Mouse (Mus musculus): Measurements from ENCODE around the gene Prr5l. TPM values are rescaled to one million over a fixed set of nuclear protein-coding genes. Genes with fewer than 3 reads are reported as not detected.

The Prr5l gene
- polyA plus RNA-seq, 1 experiment from 2014 or later = 8.5 TPM

- Histone ChIP-seq H3K36me3 (ENCODE audit: control insufficient read depth, insufficient read depth, low read length) (peaks cover 23% of the 10 kb centered on the region), H3K4me1 (replicated peaks; ENCODE audit: control insufficient read depth, insufficient read depth, low read length) (no peaks in the 10 kb centered on the region), H3K9ac (ENCODE audit: low read depth, low read length) (no peak overlapping the region), H3K4me3 (ENCODE audit: low read depth, low read length) (no peak overlapping the region), H3K9me3 (ENCODE audit: control insufficient read depth, low read length) (no peaks in the 10 kb centered on the region), H3K27ac (ENCODE audit: low read depth, low read length) (no peak overlapping the region), H3K27me3 (replicated peaks; ENCODE audit: control insufficient read depth, insufficient read depth, low read length) (no peaks in the 10 kb centered on the region), H3K4me2 (no peak overlapping the region)
- DNase-seq (ENCODE audit: low spot score) = no peak
- 64% methylated on average over 5 of the region's 5 CpGs for WGBS
- no peak for ATAC-seq (replicated peaks; ENCODE audit: low FRiP score)
Measured at GRCm38 (mm10) chr2:101693577-101694215, 189.1 kb downstream of the Prr5l start.

- Histone ChIP-seq H3K27me3 (replicated peaks; ENCODE audit: control insufficient read depth, insufficient read depth, low read length) (no peaks in the 10 kb centered on the region), H3K4me1 (replicated peaks; ENCODE audit: control insufficient read depth, insufficient read depth, low read length) (no peaks in the 10 kb centered on the region), H3K4me2 (no peak overlapping the region), H3K27ac (ENCODE audit: low read depth, low read length) (no peak overlapping the region), H3K9me3 (ENCODE audit: control insufficient read depth, low read length) (no peaks in the 10 kb centered on the region), H3K9ac (ENCODE audit: low read depth, low read length) (no peak overlapping the region), H3K36me3 (ENCODE audit: control insufficient read depth, insufficient read depth, low read length) (peaks cover 26% of the 10 kb centered on the region), H3K4me3 (ENCODE audit: low read depth, low read length) (no peak overlapping the region)
- WGBS = 73% methylated on average over 4 of the region's 4 CpGs
- ATAC-seq (replicated peaks; ENCODE audit: low FRiP score) (no peak), DNase-seq (ENCODE audit: low spot score) (no peak)
Measured at GRCm38 (mm10) chr2:101693043-101693442, 189.8 kb downstream of the Prr5l start.

- DNase-seq (ENCODE audit: low spot score) = no peak
- no peak overlapping the region for H3K4me3 ChIP-seq (ENCODE audit: low read depth, low read length)
- no peaks in the 10 kb centered on the region for H3K9me3 ChIP-seq (ENCODE audit: control insufficient read depth, low read length)
- no peak overlapping the region for H3K4me2 ChIP-seq
- peaks cover 21% of the 10 kb centered on the region for H3K36me3 ChIP-seq (ENCODE audit: control insufficient read depth, insufficient read depth, low read length)
- WGBS = 93% methylated on average over 9 of the region's 9 CpGs
- H3K9ac ChIP-seq (ENCODE audit: low read depth, low read length) = no peak overlapping the region
- no peaks in the 10 kb centered on the region for H3K27me3 ChIP-seq (replicated peaks; ENCODE audit: control insufficient read depth, insufficient read depth, low read length)
- no peak overlapping the region for H3K27ac ChIP-seq (ENCODE audit: low read depth, low read length)
- H3K4me1 ChIP-seq (replicated peaks; ENCODE audit: control insufficient read depth, insufficient read depth, low read length) = no peaks in the 10 kb centered on the region
- no peak for ATAC-seq (replicated peaks; ENCODE audit: low FRiP score)
Measured at GRCm38 (mm10) chr2:101690252-101690827, 192.5 kb downstream of the Prr5l start.

GRCm38 (mm10) chr2:101688011-101688410, 194.8 kb downstream of the Prr5l start:
- Histone ChIP-seq H3K9me3 (ENCODE audit: control insufficient read depth, low read length) (no peaks in the 10 kb centered on the region), H3K27me3 (replicated peaks; ENCODE audit: control insufficient read depth, insufficient read depth, low read length) (no peaks in the 10 kb centered on the region), H3K36me3 (ENCODE audit: control insufficient read depth, insufficient read depth, low read length) (peaks cover 17% of the 10 kb centered on the region), H3K27ac (ENCODE audit: low read depth, low read length) (no peak overlapping the region), H3K4me2 (no peak overlapping the region), H3K9ac (ENCODE audit: low read depth, low read length) (no peak overlapping the region), H3K4me1 (replicated peaks; ENCODE audit: control insufficient read depth, insufficient read depth, low read length) (no peaks in the 10 kb centered on the region), H3K4me3 (ENCODE audit: low read depth, low read length) (no peak overlapping the region)
- DNase-seq (ENCODE audit: low spot score) (no peak), ATAC-seq (replicated peaks; ENCODE audit: low FRiP score) (no peak)
- 94% methylated on average over 5 of the region's 5 CpGs for WGBS

GRCm38 (mm10) chr2:101684421-101684820, 198.4 kb downstream of the Prr5l start:
- Histone ChIP-seq H3K4me2 (no peak overlapping the region), H3K4me1 (replicated peaks; ENCODE audit: control insufficient read depth, insufficient read depth, low read length) (peaks cover 3% of the 10 kb centered on the region), H3K9ac (ENCODE audit: low read depth, low read length) (no peak overlapping the region), H3K27me3 (replicated peaks; ENCODE audit: control insufficient read depth, insufficient read depth, low read length) (no peaks in the 10 kb centered on the region), H3K27ac (ENCODE audit: low read depth, low read length) (no peak overlapping the region), H3K36me3 (ENCODE audit: control insufficient read depth, insufficient read depth, low read length) (0 out of 2 replicates have a peak, but pooled peaks cover 7% of the 10 kb centered on the region), H3K4me3 (ENCODE audit: low read depth, low read length) (no peak overlapping the region), H3K9me3 (ENCODE audit: control insufficient read depth, low read length) (no peaks in the 10 kb centered on the region)
- ATAC-seq (replicated peaks; ENCODE audit: low FRiP score) (no peak), DNase-seq (ENCODE audit: low spot score) (no peak)
- 94% methylated on average over 12 of the region's 12 CpGs for WGBS

- Histone ChIP-seq H3K4me1 (replicated peaks; ENCODE audit: control insufficient read depth, insufficient read depth, low read length) (peaks cover 6% of the 10 kb centered on the region), H3K36me3 (ENCODE audit: control insufficient read depth, insufficient read depth, low read length) (no peaks in the 10 kb centered on the region), H3K27ac (ENCODE audit: low read depth, low read length) (no peak overlapping the region), H3K27me3 (replicated peaks; ENCODE audit: control insufficient read depth, insufficient read depth, low read length) (0 out of 2 replicates have a peak, but pooled peaks cover 2% of the 10 kb centered on the region), H3K9me3 (ENCODE audit: control insufficient read depth, low read length) (no peaks in the 10 kb centered on the region), H3K9ac (ENCODE audit: low read depth, low read length) (peak overlapping the region; percentile 87), H3K4me2 (peak overlapping the region; percentile 89), H3K4me3 (ENCODE audit: low read depth, low read length) (peak overlapping the region; percentile 98)
- DNase-seq (ENCODE audit: low spot score) (no peak), ATAC-seq (replicated peaks; ENCODE audit: low FRiP score) (no peak)
- WGBS = 6% methylated on average over 15 of the region's 15 CpGs
Measured at GRCm38 (mm10) chr2:101679164-101679784, 203.6 kb downstream of the Prr5l start.

GRCm38 (mm10) chr2:101678236-101679021, 204.4 kb downstream of the Prr5l start, which contains the start of gene Traf6:
Gene Traf6 (plus strand): TSS chr2:101678429.
- peak; percentile 95 for ATAC-seq (replicated peaks; ENCODE audit: low FRiP score)
- WGBS = under 1% methylated on average over 68 of the region's 68 CpGs

GRCm38 (mm10) chr2:101673547-101673946, 209.3 kb downstream of the Prr5l start:
- Histone ChIP-seq H3K4me2 (no peak overlapping the region), H3K4me3 (ENCODE audit: low read depth, low read length) (no peak overlapping the region), H3K27ac (ENCODE audit: low read depth, low read length) (no peak overlapping the region), H3K9me3 (ENCODE audit: control insufficient read depth, low read length) (no peaks in the 10 kb centered on the region), H3K4me1 (replicated peaks; ENCODE audit: control insufficient read depth, insufficient read depth, low read length) (no peaks in the 10 kb centered on the region), H3K27me3 (replicated peaks; ENCODE audit: control insufficient read depth, insufficient read depth, low read length) (0 out of 2 replicates have a peak, but pooled peaks cover 2% of the 10 kb centered on the region), H3K9ac (ENCODE audit: low read depth, low read length) (no peak overlapping the region), H3K36me3 (ENCODE audit: control insufficient read depth, insufficient read depth, low read length) (no peaks in the 10 kb centered on the region)
- ATAC-seq (replicated peaks; ENCODE audit: low FRiP score) = no peak
- no peak for DNase-seq (ENCODE audit: low spot score)
- WGBS = 77% methylated on average over 3 of the region's 3 CpGs

More at GRCm38 (mm10) chr2:101678236-101679021, 204.4 kb downstream of the Prr5l start, which contains the start of gene Traf6:
- peak within 1 kb of the TSS; percentile 98 for H3K4me3 ChIP-seq (ENCODE audit: low read depth, low read length)
- no peak within 1 kb of the TSS for H3K27ac ChIP-seq (ENCODE audit: low read depth, low read length)
- H3K9ac ChIP-seq (ENCODE audit: low read depth, low read length) = peak within 1 kb of the TSS; percentile 87
- peak; percentile 88 for DNase-seq (ENCODE audit: low spot score)
- H3K4me2 ChIP-seq = peak within 1 kb of the TSS; percentile 89
- no peaks in the 10 kb centered on the region for H3K9me3 ChIP-seq (ENCODE audit: control insufficient read depth, low read length)
- peaks cover 6% of the 10 kb centered on the region for H3K4me1 ChIP-seq (replicated peaks; ENCODE audit: control insufficient read depth, insufficient read depth, low read length)
- 0 out of 2 replicates have a peak, but pooled peaks cover 2% of the 10 kb centered on the region for H3K27me3 ChIP-seq (replicated peaks; ENCODE audit: control insufficient read depth, insufficient read depth, low read length)
- no peaks in the 10 kb centered on the region for H3K36me3 ChIP-seq (ENCODE audit: control insufficient read depth, insufficient read depth, low read length)
